Mouse (Mus musculus) stomach, postnatal 0 days (tissue): ENCODE measurements around the gene Ankrd33b. TPM values are rescaled to one million over a fixed set of nuclear protein-coding genes. Genes with fewer than 3 reads are reported as not detected.

Experiments
- ATAC-seq: fragments of 200-750 bp; cut with Nextera tagmentation; 2 replicates; pipeline ENCODE4 v1.8.0; 2017; ENCODE audit not compliant: low FRiP score, low TSS enrichment
- DNase-seq: peaks from one replicate; pipeline ENCODE4 v3.0.0-alpha.2; 2016; ENCODE audit warnings: low spot score
- H3K27ac ChIP-seq: fragments of 300-500 bp; sonication (generic); replicated peaks from 2 replicates; pipeline ENCODE4 v1.5.1; 2014; ENCODE audit warnings: mild to moderate bottlenecking, control low read depth
- H3K27me3 ChIP-seq: fragments of 300-500 bp; sonication (generic); 2 replicates; pipeline ENCODE4 v1.6.1; 2014; ENCODE audit warnings: low read length; ENCODE audit not compliant: control insufficient read depth, insufficient read depth
- H3K36me3 ChIP-seq: fragments of 300-500 bp; sonication (generic); 2 replicates; pipeline ENCODE4 v1.6.1; 2014; ENCODE audit warnings: low read length, mixed read lengths; ENCODE audit not compliant: control insufficient read depth, insufficient read depth
- H3K4me1 ChIP-seq: fragments of 300-500 bp; sonication (generic); replicated peaks from 2 replicates; pipeline ENCODE4 v1.6.1; 2014; ENCODE audit warnings: antibody characterized with exemption; ENCODE audit not compliant: control insufficient read depth, insufficient read depth
- H3K4me2 ChIP-seq: fragments of 300-500 bp; sonication (generic); replicated peaks from 2 replicates; pipeline ENCODE4 v1.6.1; 2014; ENCODE audit warnings: low read depth, mild to moderate bottlenecking, control low read depth, moderate library complexity
- H3K4me3 ChIP-seq: fragments of 300-500 bp; sonication (generic); 2 replicates; pipeline ENCODE4 v1.5.1; 2014; ENCODE audit warnings: low read depth, low read length, control low read depth
- H3K9ac ChIP-seq: fragments of 300-500 bp; sonication (generic); 2 replicates; pipeline ENCODE4 v1.6.1; 2014; ENCODE audit warnings: mild to moderate bottlenecking, low read length, control low read depth, mixed read lengths
- H3K9me3 ChIP-seq: fragments of 300-500 bp; sonication (generic); 2 replicates; pipeline ENCODE4 v1.6.1; 2016; ENCODE audit warnings: low read length; ENCODE audit not compliant: control insufficient read depth
- CTCF ChIP-seq: IDR thresholded peaks from 2 replicates; pipeline ENCODE4 v1.5.1; 2016; ENCODE audit warnings: antibody characterized with exemption, low read depth, mild to moderate bottlenecking, moderate library complexity
- EP300 ChIP-seq: optimal IDR thresholded peaks from 2 replicates; pipeline ENCODE3; 2016; ENCODE audit warnings: antibody characterized with exemption
- WGBS: fragments of 180-500 bp; shearing (Covaris S2); extraction: QIAGEN DNeasy Blood & Tissue Kit; methylation state at CpG from one replicate; pipeline ENCODE4 v1.1.7; 2014; 5-methylcytosine and 5-hydroxymethylcytosine counted together
- polyA plus RNA-seq: library from polyadenylated mRNA; unstranded; fragments of >200 nt; fragmentation: Nextera tagmentation; extraction: Ambion mirVana; gene quantifications from 2 replicates; pipeline ENCODE4 v1.2.1, GENCODE M21; 2015

Gene Ankrd33b
- polyA plus RNA-seq, 1 experiment from 2014 or later, result 0.41 TPM

- 55% methylated on average over 2 of the region's 2 CpGs for WGBS
- no peak overlapping the region for H3K4me3 ChIP-seq
- no peak overlapping the region for H3K27ac ChIP-seq
- ATAC-seq (no peak), DNase-seq (no peak)
- TF ChIP-seq EP300 (no peak), CTCF (no peak)
- H3K36me3 ChIP-seq, result no peaks in the 10 kb centered on the region
- H3K9ac ChIP-seq, result no peak overlapping the region
- no peaks in the 10 kb centered on the region for H3K27me3 ChIP-seq
- H3K4me1 ChIP-seq, result no peaks in the 10 kb centered on the region
- no peaks in the 10 kb centered on the region for H3K9me3 ChIP-seq
- H3K4me2 ChIP-seq, result no peak overlapping the region
These were observed 55.5 kb downstream of the Ankrd33b start for GRCm38 (mm10) chr15:31312001-31312400.

GRCm38 (mm10) chr15:31309526-31309925 is 58.0 kb downstream of the Ankrd33b start:
- TF ChIP-seq CTCF, result peak; percentile 57
- no peak for TF ChIP-seq EP300
- no peak overlapping the region for H3K4me3 ChIP-seq
- H3K4me1 ChIP-seq, result no peaks in the 10 kb centered on the region
- WGBS, result 64% methylated on average over 15 of the region's 15 CpGs
- peak; percentile 27 for DNase-seq
- no peaks in the 10 kb centered on the region for H3K27me3 ChIP-seq
- ATAC-seq, result no peak
- no peak overlapping the region for H3K4me2 ChIP-seq
- no peaks in the 10 kb centered on the region for H3K36me3 ChIP-seq
- no peaks in the 10 kb centered on the region for H3K9me3 ChIP-seq
- no peak overlapping the region for H3K9ac ChIP-seq
- no peak overlapping the region for H3K27ac ChIP-seq

DNA sequence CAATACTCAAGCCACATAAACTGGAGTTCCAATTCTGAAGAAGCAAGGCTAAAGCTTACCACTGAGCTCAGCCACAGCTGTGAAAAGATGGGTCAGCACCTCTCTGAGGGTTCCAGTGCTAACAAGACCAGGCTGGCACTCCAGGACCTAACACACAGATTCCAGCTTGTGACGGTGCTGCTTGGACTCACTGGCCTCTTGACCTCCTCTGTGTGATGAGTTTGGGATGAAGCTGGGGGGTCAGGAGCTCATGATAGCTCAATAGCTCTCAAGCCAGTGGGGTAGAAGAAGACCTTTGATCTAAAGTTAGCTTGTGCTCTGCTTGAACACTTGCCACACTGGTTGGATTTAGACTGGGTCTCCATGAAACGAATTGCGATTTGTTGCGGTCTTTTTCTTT is 60.8 kb downstream of the Ankrd33b start:
- TF ChIP-seq EP300, result no peak
- no peak for TF ChIP-seq CTCF
- no peaks in the 10 kb centered on the region for H3K9me3 ChIP-seq
- no peak for ATAC-seq
- no peak for DNase-seq
- no peak overlapping the region for H3K4me3 ChIP-seq
- no peak overlapping the region for H3K27ac ChIP-seq
- H3K27me3 ChIP-seq, result no peaks in the 10 kb centered on the region
- H3K4me1 ChIP-seq, result no peaks in the 10 kb centered on the region
- H3K4me2 ChIP-seq, result no peak overlapping the region
- no peak overlapping the region for H3K9ac ChIP-seq
- H3K36me3 ChIP-seq, result no peaks in the 10 kb centered on the region
- WGBS, result 83% methylated on average over 4 of the region's 4 CpGs

DNA sequence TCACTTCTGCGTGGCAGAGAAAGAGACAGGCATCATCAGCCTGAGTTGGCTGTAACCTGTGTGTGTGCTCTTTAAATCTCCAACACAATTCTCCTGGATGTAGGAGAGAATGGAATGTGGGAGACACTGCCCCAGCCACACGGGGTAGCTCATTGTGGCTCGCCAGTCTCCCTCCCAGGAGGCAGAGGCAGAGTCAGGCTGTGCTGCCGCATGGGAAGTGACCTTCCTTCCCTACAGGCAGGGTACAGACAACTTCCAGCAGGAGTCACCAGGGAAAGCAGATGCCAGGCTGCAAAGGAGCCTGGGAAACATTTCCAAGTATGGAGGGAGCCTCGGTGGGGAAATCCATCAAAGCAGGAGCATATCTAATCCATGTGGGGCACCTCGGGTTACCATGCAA is 62.3 kb downstream of the Ankrd33b start:
- TF ChIP-seq EP300 (no peak), CTCF (no peak)
- Histone ChIP-seq H3K27me3 (no peaks in the 10 kb centered on the region), H3K27ac (no peak overlapping the region), H3K9ac (no peak overlapping the region), H3K4me3 (no peak overlapping the region), H3K9me3 (no peaks in the 10 kb centered on the region), H3K36me3 (no peaks in the 10 kb centered on the region), H3K4me2 (no peak overlapping the region), H3K4me1 (no peaks in the 10 kb centered on the region)
- DNase-seq (no peak), ATAC-seq (no peak)
- 53% methylated on average over 6 of the region's 6 CpGs for WGBS

DNA sequence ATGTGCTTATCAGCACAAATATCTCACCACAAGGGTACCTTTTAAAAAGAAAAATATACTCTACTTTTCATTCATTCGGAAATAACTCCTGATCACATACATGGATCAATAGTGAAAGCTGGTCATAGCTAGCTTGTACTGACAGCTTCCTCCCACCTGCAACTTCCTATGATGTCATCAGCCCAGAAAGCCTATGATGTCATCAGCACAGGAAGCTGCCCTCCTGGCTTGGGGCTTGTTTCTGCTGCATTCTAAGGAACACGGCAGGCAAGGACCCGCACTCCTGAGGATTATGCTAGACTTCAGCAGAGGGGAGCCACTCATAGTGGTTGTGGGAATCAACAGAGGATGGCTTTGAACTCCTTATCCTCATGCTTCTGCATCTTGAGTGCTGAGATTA is 63.2 kb downstream of the Ankrd33b start:
- Histone ChIP-seq H3K27me3 (no peaks in the 10 kb centered on the region), H3K36me3 (no peaks in the 10 kb centered on the region), H3K4me3 (no peak overlapping the region), H3K4me1 (no peaks in the 10 kb centered on the region), H3K27ac (no peak overlapping the region), H3K9me3 (no peaks in the 10 kb centered on the region), H3K9ac (no peak overlapping the region), H3K4me2 (no peak overlapping the region)
- 80% methylated on average over 3 of the region's 3 CpGs for WGBS
- no peak for TF ChIP-seq CTCF
- TF ChIP-seq EP300, result no peak
- no peak for ATAC-seq
- DNase-seq, result no peak

GRCm38 (mm10) chr15:31302293-31302990 is 65.1 kb downstream of the Ankrd33b start:
- no peak overlapping the region for H3K27ac ChIP-seq
- ATAC-seq, result peak; percentile 38
- H3K36me3 ChIP-seq, result no peaks in the 10 kb centered on the region
- H3K27me3 ChIP-seq, result peaks cover 4% of the 10 kb centered on the region; the same call in 1 of the 2 replicates
- no peak overlapping the region for H3K4me2 ChIP-seq
- TF ChIP-seq CTCF (no peak), EP300 (no peak)
- DNase-seq, result no peak
- no peak overlapping the region for H3K4me3 ChIP-seq
- H3K9ac ChIP-seq, result no peak overlapping the region
- 24% methylated on average over 12 of the region's 12 CpGs for WGBS
- H3K4me1 ChIP-seq, result no peaks in the 10 kb centered on the region
- no peaks in the 10 kb centered on the region for H3K9me3 ChIP-seq
